Mouse (Mus musculus): ENCODE data around the gene Hist1h2bl.

The Hist1h2bl gene

GRCm38 (mm10) chr13:21722373-21722925, 6.5 kb upstream of the Hist1h2bl start:
- no peak for DNase-seq

GRCm38 (mm10) chr13:21721757-21722372, 5.9 kb upstream of the Hist1h2bl start, which contains the start of gene Hist1h2bm:
Gene Hist1h2bm, plus strand, starts transcription at chr13:21722044.
- peak; percentile 97 for DNase-seq

GRCm38 (mm10) chr13:21721107-21721756, 5.3 kb upstream of the Hist1h2bl start:
- DNase-seq: peak; percentile 44

- DNase-seq: peak; percentile 16
These were observed 2.6 kb upstream of the Hist1h2bl start for GRCm38 (mm10) chr13:21718381-21719080.

GRCm38 (mm10) chr13:21717397-21718357, 1.7 kb upstream of the Hist1h2bl start, which contains the start of gene Hist1h3h:
Gene Hist1h3h, plus strand, starts transcription at chr13:21717659.
- peak; percentile 97 for DNase-seq

GRCm38 (mm10) chr13:21716540-21717391, 823 bp upstream of the Hist1h2bl start:
- peak; percentile 60 for DNase-seq

- peak; percentile 49 for DNase-seq
These were observed 646 bp downstream of the Hist1h2bl start for GRCm38 (mm10) chr13:21715131-21715863.

GRCm38 (mm10) chr13:21714725-21715124, 1.2 kb downstream of the Hist1h2bl start:
- peak; percentile 82 for DNase-seq

- DNase-seq: no peak
These were observed 4.2 kb downstream of the Hist1h2bl start for GRCm38 (mm10) chr13:21711698-21712097.

GRCm38 (mm10) chr13:21710821-21711525, 5.0 kb downstream of the Hist1h2bl start:
- peak; percentile 85 for DNase-seq

- DNase-seq: peak; percentile 92
These were observed 5.8 kb downstream of the Hist1h2bl start for GRCm38 (mm10) chr13:21710031-21710711.

GRCm38 (mm10) chr13:21706669-21707068, 9.3 kb downstream of the Hist1h2bl start:
- DNase-seq: no peak

GRCm38 (mm10) chr13:21697811-21698210, 18.1 kb downstream of the Hist1h2bl start, which contains the start of gene Olfr1359:
Gene Olfr1359, plus strand, starts transcription at chr13:21698111.
- no peak for DNase-seq

- DNase-seq: no peak
These were observed 38.6 kb downstream of the Hist1h2bl start, which contains the start of gene Olfr1360 for GRCm38 (mm10) chr13:21677305-21677704. Gene Olfr1360, minus strand, starts transcription at chr13:21677405.

All from retina, postnatal 1 day (tissue).